Mouse (Mus musculus) heart, postnatal 4 days (tissue): ENCODE measurements around the gene Gm27179. TPM values are rescaled to one million over a fixed set of nuclear protein-coding genes. Genes with fewer than 3 reads are reported as not detected.
"Not testable (repeated sequence)": the region's sequence is repeated elsewhere in the genome, so short reads cannot be mapped to it uniquely, and the experiment has no call there.

ENCODE experiments used
- DNase-seq: peaks from one replicate; pipeline ENCODE4 v3.0.0; 2021
- total RNA-seq, 2 experiments: library from RNA; stranded (reverse); gene quantifications; 2 replicates each; pipeline ENCODE4 v1.2.3; 2021

Gm27179 gene
- total RNA-seq, result not detected

- not testable (repeated sequence) for DNase-seq
These were observed at the start of gene Gm27179 for GRCm38 (mm10) chr14:69512449-69512848. TSS of gene Gm27179 (minus strand) at chr14:69512549.

- not testable (repeated sequence) for DNase-seq
These were observed 45.2 kb upstream of the Gm27179 start for GRCm38 (mm10) chr14:69557550-69557949.

GRCm38 (mm10) chr14:69556820-69557219 lies 44.5 kb upstream of the Gm27179 start:
- DNase-seq, result not testable (repeated sequence)

- DNase-seq, result not testable (repeated sequence)
These were observed 42.9 kb upstream of the Gm27179 start, which contains the start of gene Entpd4b for GRCm38 (mm10) chr14:69555110-69555831. TSS of gene Entpd4b (plus strand) at chr14:69555424.

GRCm38 (mm10) chr14:69547310-69547709 lies 35.0 kb upstream of the Gm27179 start:
- DNase-seq, result not testable (repeated sequence)

GRCm38 (mm10) chr14:69545052-69545451 lies 32.7 kb upstream of the Gm27179 start:
- DNase-seq, result not testable (repeated sequence)

GRCm38 (mm10) chr14:69544033-69544432 lies 31.7 kb upstream of the Gm27179 start:
- DNase-seq, result not testable (repeated sequence)

- DNase-seq, result not testable (repeated sequence)
These were observed 30.3 kb upstream of the Gm27179 start for GRCm38 (mm10) chr14:69542695-69543094.

- not testable (repeated sequence) for DNase-seq
These were observed 27.8 kb upstream of the Gm27179 start for GRCm38 (mm10) chr14:69540113-69540512.

GRCm38 (mm10) chr14:69536539-69536938 lies 24.2 kb upstream of the Gm27179 start:
- DNase-seq, result not testable (repeated sequence)

GRCm38 (mm10) chr14:69526202-69526601 lies 13.9 kb upstream of the Gm27179 start:
- not testable (repeated sequence) for DNase-seq

- not testable (repeated sequence) for DNase-seq
These were observed 10.7 kb upstream of the Gm27179 start for GRCm38 (mm10) chr14:69523001-69523400.

- not testable (repeated sequence) for DNase-seq
These were observed 8.5 kb upstream of the Gm27179 start for GRCm38 (mm10) chr14:69520810-69521209.

GRCm38 (mm10) chr14:69507000-69507399 lies 5.3 kb downstream of the Gm27179 start:
- DNase-seq, result not testable (repeated sequence)

- DNase-seq, result not testable (repeated sequence)
These were observed 9.2 kb downstream of the Gm27179 start, which contains the start of gene Gm16867 for GRCm38 (mm10) chr14:69503174-69503573. TSS of gene Gm16867 (minus strand) at chr14:69503362.

GRCm38 (mm10) chr14:69502440-69503150 lies 9.8 kb downstream of the Gm27179 start:
- DNase-seq, result not testable (repeated sequence)

- not testable (repeated sequence) for DNase-seq
These were observed 16.1 kb downstream of the Gm27179 start for GRCm38 (mm10) chr14:69496259-69496658.

GRCm38 (mm10) chr14:69494946-69495345 lies 17.4 kb downstream of the Gm27179 start:
- DNase-seq, result not testable (repeated sequence)

- DNase-seq, result not testable (repeated sequence)
These were observed 17.8 kb downstream of the Gm27179 start for GRCm38 (mm10) chr14:69494522-69494921.

- DNase-seq, result not testable (repeated sequence)
These were observed 24.3 kb downstream of the Gm27179 start for GRCm38 (mm10) chr14:69488001-69488400.

GRCm38 (mm10) chr14:69485466-69486135 lies 26.7 kb downstream of the Gm27179 start:
- DNase-seq, result not testable (repeated sequence)

- DNase-seq, result not testable (repeated sequence)
These were observed 38.3 kb downstream of the Gm27179 start for GRCm38 (mm10) chr14:69473941-69474646.
